ENCODE assay signal across 23 mouse cellular contexts in genomic region chr13:103966696-103967215, GRCm38 (mm10). TPM values are rescaled to one million over a fixed set of nuclear protein-coding genes. Genes with fewer than 3 reads are reported as not detected.
A peak's percentile ranks its signal among the peaks of the same experiment; 100 is the strongest.
DNase-seq lines count a peak whose midpoint lies in the region; ATAC-seq and TF ChIP-seq lines count a peak whose summit lies in the region.
"Had no signal": no experiment of that assay in that cellular context is flagged by ENCODE, and none has a peak within 500 bp of the region (broad histone marks: within the 10 kb centered on the region; RNA-seq: fewer than 3 reads in every experiment).

No protein-coding gene starts in this region.

- H3K27ac ChIP-seq in gastrocnemius, adult 2 months: no peak overlapping the region
- no peak overlapping the region for H3K27ac ChIP-seq in cerebellum, adult 2 months (ENCODE audit: insufficient read depth, low read length)
- H3K27ac ChIP-seq in forebrain, embryonic 12.5 days: no peak overlapping the region
- H3K27ac ChIP-seq: forebrain, embryonic 10.5 days; hindbrain, embryonic 10.5 days; limb, embryonic 13.5 days; liver, embryonic 13.5 days; macrophage; neural tube, embryonic 12.5 days had no signal

- DNase-seq in gastrocnemius, adult 2 months: peak; percentile 27
- DNase-seq in gastrocnemius, postnatal 25 days: no peak
- DNase-seq in Muller cell, postnatal 12 days (ENCODE audit: inconsistent ontology term): peak; percentile 22
- peak; percentile 53 to 59 for DNase-seq in cerebellum, adult 2 months
- DNase-seq in cerebellum, postnatal 36 days: peak; percentile 43 to 44
- no peak for DNase-seq in MN1 (ENCODE audit: low spot score)
- DNase-seq in layer of hippocampus, postnatal 25 days (ENCODE audit: extremely low spot score in 1 of 2, low spot score in 1 of 2): no peak
- DNase-seq: adrenal gland, postnatal 25 days; embryo, embryonic 11 days; gastrocnemius, postnatal 14 days; kidney, adult 9 months; kidney, postnatal 25 days; liver, embryonic 13.5 days; lung, embryonic 14.5 days; right cerebral cortex, adult 18-20 months had no signal

- WGBS in cerebellum, adult 2 months: 19% methylated on average over 8 of the region's 8 CpGs
- 89% methylated on average over 8 of the region's 8 CpGs for WGBS in forebrain, embryonic 12.5 days

- H3K4me1 ChIP-seq in cerebellum, adult 2 months (ENCODE audit: control insufficient read depth, insufficient read depth, low read length): peaks cover 5% of the 10 kb centered on the region; the same call in 1 of the 2 replicates
- H3K4me1 ChIP-seq in forebrain, embryonic 12.5 days: peaks cover 10% of the 10 kb centered on the region; the same call in 1 of the 2 replicates
- H3K4me1 ChIP-seq: liver, embryonic 13.5 days; neural tube, embryonic 12.5 days had no signal

- no peak overlapping the region for H3K4me2 ChIP-seq in forebrain, embryonic 12.5 days
- H3K4me2 ChIP-seq: limb, embryonic 13.5 days; liver, embryonic 13.5 days; lung, embryonic 14.5 days; midbrain, embryonic 11.5 days; neural tube, embryonic 12.5 days had no signal

- no peak overlapping the region for H3K4me3 ChIP-seq in gastrocnemius, adult 2 months
- no peak overlapping the region for H3K4me3 ChIP-seq in cerebellum, adult 2 months (replicated peaks; ENCODE audit: insufficient read depth, low read depth, low read length)
- no peak overlapping the region for H3K4me3 ChIP-seq in forebrain, embryonic 12.5 days (replicated peaks)
- H3K4me3 ChIP-seq: forebrain, embryonic 10.5 days; hindbrain, embryonic 10.5 days; limb, embryonic 13.5 days; liver, embryonic 13.5 days; neural tube, embryonic 12.5 days had no signal

- intact Hi-C loops in gastrocnemius, adult 2 months (cut with DNase I): no loop called here

- H3K36me3 ChIP-seq in forebrain, embryonic 12.5 days (replicated peaks): no peaks in the 10 kb centered on the region
- H3K36me3 ChIP-seq: forebrain, embryonic 10.5 days; G1E; hindbrain, embryonic 10.5 days; limb, embryonic 13.5 days; liver, embryonic 13.5 days; neural tube, embryonic 12.5 days had no signal

- TF ChIP-seq CTCF in gastrocnemius, adult 2 months (IDR thresholded peaks at IDR 0.05): no peak
- no peak for TF ChIP-seq CTCF in cerebellum, adult 2 months (IDR thresholded peaks at IDR 0.05; ENCODE audit: borderline replicate concordance, insufficient read depth, low read depth, low read length)

- no peaks in the 10 kb centered on the region for H3K27me3 ChIP-seq in cerebellum, adult 2 months (ENCODE audit: control insufficient read depth, insufficient read depth, low read length)
- no peaks in the 10 kb centered on the region for H3K27me3 ChIP-seq in forebrain, embryonic 12.5 days
- H3K27me3 ChIP-seq: limb, embryonic 13.5 days; liver, embryonic 13.5 days; neural tube, embryonic 12.5 days had no signal

- no peaks in the 10 kb centered on the region for H3K9me3 ChIP-seq in forebrain, embryonic 12.5 days
- H3K9me3 ChIP-seq: forebrain, embryonic 10.5 days; G1E; hindbrain, embryonic 10.5 days; limb, embryonic 13.5 days; liver, embryonic 13.5 days; neural tube, embryonic 12.5 days had no signal

- ATAC-seq in forebrain, embryonic 12.5 days (ENCODE audit: low FRiP score): no peak

- no peak overlapping the region for H3K9ac ChIP-seq in forebrain, embryonic 12.5 days
- H3K9ac ChIP-seq: limb, embryonic 13.5 days; liver, embryonic 13.5 days; lung, embryonic 14.5 days; neural tube, embryonic 12.5 days had no signal

- TF ChIP-seq POLR2A in cerebellum, adult 2 months (IDR thresholded peaks at IDR 0.05; ENCODE audit: borderline replicate concordance, insufficient read depth, low read length): no peak

RNA-seq across cellular contexts. Expression of gene Erbin, which starts 46.4 kb away (rescaled TPM):
- 10 to 100 TPM; 40.6 to 45.3 TPM for total RNA-seq in gastrocnemius, adult 2 months (2021)
- 10 to 100 TPM; 30.4 to 34.3 TPM for total RNA-seq in gastrocnemius, postnatal 25 days (2021)
- polyA plus RNA-seq in cerebellum, adult 2 months (2012; rRNA removed): 23.2 and 28.0 TPM in 2 replicates
- polyA plus RNA-seq in forebrain, embryonic 12.5 days (2016; fragmentation: Nextera tagmentation; extraction: Ambion mirVana): 23.0 and 23.2 TPM in 2 replicates
- total RNA-seq in layer of hippocampus, postnatal 25 days (2021): 10 to 100 TPM; 39.7 to 40.9 TPM

Comparison
In these comparisons a context has a peak if more than half of its experiments do, and no peak if none do; other contexts are left out.
1. DNase-seq: peak in gastrocnemius, adult 2 months (single experiment), Muller cell, postnatal 12 days (single experiment), cerebellum, adult 2 months (2 of 2) and cerebellum, postnatal 36 days (2 of 2); none in gastrocnemius, postnatal 25 days (single experiment), MN1 (single experiment) and layer of hippocampus, postnatal 25 days (0 of 2).